Mouse (Mus musculus) lung, adult 18-20 months (tissue): ENCODE measurements at regions not wholly inside any gene's neighbourhood (a gene's known extent, or its start where the extent isn't known, plus 50 kb on each side); places are given as distances from the start of the nearest gene placed in this dataset.
A peak's percentile ranks its signal among the peaks of the same experiment; 100 is the strongest.

Experiments used
- DNase-seq, 2 experiments: peaks; one replicate each; pipeline ENCODE4 v3.0.0; 2022; ENCODE audit warnings: mixed read lengths in 2 of 2

- no peak for DNase-seq
These were observed 1827.2 kb downstream of the Poteg start for GRCm38 (mm10) chr8:29274668-29275067.

GRCm38 (mm10) chr8:29278711-29279110 lies 1831.2 kb downstream of the Poteg start:
- DNase-seq: no peak

GRCm38 (mm10) chr8:29279276-29279675 lies 1831.8 kb downstream of the Poteg start:
- DNase-seq: no peak

- DNase-seq: peak in 1 of 2 experiments; percentile 1
These were observed 1842.9 kb downstream of the Poteg start for GRCm38 (mm10) chr8:29290386-29290785.
